Mouse (Mus musculus) thymus, postnatal 10 days (tissue): ENCODE measurements around the gene Nktr.

Experiments used
- DNase-seq, 2 experiments: peaks; one replicate each; pipeline ENCODE4 v3.0.0; 2021; ENCODE audit warnings: low spot score in 2 of 2

Gene Nktr

DNA sequence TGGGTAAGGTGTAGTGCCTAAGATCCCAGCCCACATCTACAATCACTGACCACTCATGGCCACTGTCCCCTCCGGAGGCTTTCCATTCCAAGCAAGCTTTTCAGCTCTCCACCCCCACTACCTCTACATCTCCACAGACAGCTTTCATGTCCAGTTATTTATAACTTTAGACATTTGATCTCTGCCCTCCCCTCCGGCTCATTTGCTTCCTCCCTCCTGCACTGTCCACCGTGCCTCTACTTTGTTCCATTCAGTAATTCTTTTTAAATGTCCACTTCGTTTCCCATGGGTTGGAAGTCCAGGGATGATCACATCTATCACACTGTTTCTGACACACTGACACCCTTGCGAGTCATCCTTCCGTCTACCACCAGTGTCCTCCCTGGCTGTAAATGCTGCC, 11.2 kb upstream of the Nktr start:
- no peak for DNase-seq

DNA sequence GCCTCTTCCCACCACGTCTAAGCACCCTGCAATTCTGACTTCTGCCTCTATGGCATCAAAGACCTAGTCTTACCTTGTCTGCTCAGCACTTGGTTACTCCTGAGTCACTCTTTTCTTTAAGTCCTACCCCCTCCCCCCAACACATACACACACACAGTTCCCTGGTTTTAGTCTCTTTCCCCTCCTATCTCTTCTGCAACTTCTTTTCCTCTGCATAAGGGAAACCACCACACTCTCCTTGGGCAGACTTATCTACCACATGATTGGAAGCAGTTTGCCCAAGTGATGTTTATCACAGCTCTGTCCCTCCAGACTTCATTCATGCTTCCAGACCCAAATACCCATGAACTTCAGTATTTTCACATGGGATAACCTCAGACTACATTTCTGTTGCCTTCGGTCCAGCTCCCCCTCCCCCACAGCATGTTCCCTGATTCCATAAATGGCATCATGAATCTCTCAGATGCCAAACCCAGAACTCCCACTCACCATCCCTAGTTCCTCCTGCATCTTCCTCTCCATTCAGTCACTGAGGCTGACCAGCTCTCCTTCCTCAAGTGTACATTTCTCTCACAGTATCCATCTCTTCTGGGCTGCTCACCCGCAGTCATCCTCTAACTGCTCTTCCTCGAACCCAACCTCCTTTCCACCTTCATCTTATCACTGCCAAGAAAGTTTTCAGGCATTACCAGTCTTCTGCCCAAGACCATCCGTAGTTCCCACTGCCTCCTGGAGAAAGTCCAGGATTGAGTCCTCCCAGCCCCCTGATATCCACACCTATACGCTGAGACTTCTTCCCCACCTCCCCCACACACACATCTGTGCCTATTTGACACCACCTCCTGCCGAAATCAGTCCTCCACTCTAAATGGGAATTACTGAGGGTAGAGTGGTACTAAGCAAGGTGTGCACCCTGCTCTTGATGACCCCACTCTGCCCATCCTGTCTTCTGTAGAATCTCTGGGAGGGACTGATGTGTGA, 10.2 kb upstream of the Nktr start:
- DNase-seq = no peak

GRCm38 (mm10) chr9:121709898-121710583, 8.9 kb upstream of the Nktr start, which contains the start of gene Ss18l2:
Gene Ss18l2 (plus strand): TSS chr9:121710329.
- peak; percentile 97 for DNase-seq

- DNase-seq = peak in 1 of 2 experiments; percentile 23
These were observed 8.4 kb upstream of the Nktr start for GRCm38 (mm10) chr9:121710584-121710975.

DNA sequence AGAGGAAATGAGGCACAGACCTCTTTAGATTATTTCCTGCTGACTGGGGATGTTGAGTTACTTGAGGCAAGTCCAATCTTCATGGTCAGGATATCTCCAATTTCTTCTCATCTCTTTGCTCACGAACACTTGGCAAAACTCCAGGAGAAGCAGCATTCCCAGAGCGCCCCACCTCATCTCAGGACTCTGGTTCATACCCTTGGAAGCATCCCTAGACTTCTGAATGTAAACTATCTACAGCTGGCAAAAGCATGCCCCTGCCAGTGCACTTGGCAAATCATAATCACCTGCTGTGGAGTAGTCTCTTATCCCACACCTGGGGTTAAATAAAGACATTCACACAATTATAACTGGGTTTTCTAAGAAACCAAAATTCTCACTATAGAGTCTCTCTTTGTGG, 1.9 kb upstream of the Nktr start:
- no peak for DNase-seq

DNA sequence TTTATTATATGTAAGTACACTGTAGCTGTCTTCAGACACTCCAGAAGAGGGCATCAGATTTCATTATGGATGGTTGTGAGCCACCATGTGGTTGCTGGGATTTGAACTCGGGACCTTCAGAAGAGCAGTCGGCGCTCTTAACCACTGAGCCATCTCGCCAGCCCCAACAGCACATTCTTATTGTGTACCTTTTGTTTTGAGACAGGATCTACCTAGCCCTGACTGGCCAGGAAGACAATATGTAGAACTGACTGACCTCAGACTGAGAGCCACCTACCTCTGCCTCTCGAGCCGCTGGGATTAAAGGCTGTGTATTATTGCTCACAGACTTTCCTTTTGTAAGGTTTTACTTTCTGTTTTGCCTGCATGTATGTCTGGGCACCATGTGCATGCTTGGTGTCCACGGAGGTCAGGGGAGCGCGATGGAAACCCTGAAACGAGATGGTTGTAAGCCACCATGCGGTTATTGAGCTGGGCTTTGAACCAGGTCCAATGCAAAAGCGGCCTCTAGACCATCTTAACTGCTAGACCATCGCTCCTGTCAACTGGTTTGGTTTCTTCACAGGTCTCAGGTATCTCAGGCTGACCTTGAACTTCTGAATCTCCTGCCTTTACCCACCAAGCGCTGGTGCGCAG, 781 bp upstream of the Nktr start:
- no peak for DNase-seq

- DNase-seq = peak; percentile 37 to 42
These were observed 670 bp downstream of the Nktr start for GRCm38 (mm10) chr9:121719347-121720331.

GRCm38 (mm10) chr9:121740490-121740889, 21.5 kb downstream of the Nktr start:
- no peak for DNase-seq

DNA sequence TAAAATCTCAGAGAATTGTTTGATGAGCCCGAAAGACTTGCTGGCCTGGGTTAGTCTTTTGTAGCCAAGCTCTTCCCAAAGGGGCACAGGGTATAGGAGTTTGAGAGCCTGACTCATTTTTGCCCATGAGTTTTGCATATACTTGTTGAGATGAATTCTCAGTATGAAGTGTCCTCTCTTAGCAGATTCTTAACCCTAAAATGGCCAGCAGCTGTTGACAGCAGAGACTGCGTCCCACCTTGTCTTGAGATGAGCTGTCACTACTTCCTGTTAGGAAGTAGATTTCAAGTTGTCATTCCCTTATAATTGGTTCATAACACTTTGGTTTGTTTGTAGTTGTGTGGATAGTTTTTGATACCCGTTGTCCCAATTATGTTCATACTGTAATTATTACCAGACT, 22.2 kb downstream of the Nktr start:
- no peak for DNase-seq

GRCm38 (mm10) chr9:121744051-121744450, 25.1 kb downstream of the Nktr start:
- DNase-seq = no peak

DNA sequence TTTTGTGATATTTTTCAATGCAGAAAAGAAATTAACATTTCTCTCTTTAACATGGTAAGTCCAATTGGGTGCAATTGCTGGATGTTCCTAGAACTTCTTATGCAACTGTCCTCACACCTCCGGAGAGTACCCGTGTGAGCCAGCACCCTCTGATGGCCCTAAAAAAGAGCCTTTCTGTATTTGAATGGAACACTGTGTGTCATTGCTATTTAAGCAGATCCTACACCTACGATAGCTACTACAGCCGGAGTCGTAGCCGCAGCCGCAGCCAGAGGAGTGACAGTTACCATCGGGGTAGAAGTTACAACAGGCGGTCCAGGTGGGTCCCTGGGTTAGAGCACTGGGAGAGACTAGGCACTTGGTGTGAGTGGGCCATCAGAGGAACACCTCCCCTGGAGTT, 33.8 kb downstream of the Nktr start:
- DNase-seq = no peak

- no peak for DNase-seq
These were observed 35.7 kb downstream of the Nktr start for GRCm38 (mm10) chr9:121754624-121755023.

DNA sequence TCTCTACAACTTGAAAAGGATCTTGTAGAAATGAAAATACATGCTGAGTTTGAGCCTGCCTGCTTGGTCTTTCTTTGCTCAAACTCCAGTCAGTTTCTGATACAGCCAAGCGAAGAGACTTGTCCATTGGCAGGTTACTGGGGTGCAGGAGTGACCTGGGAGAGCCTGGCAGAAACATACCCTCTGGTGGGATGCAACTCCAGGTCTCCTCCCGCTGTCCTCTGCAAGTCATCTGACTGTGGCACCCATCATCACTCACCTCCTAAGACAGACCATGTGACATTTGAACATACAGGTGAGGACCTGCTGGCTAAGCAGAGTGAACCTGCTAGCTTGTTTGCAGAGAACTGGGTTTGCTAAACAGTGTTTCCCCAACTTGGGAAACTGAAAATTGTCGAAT, 37.8 kb downstream of the Nktr start:
- no peak for DNase-seq

GRCm38 (mm10) chr9:121757432-121757831, 38.5 kb downstream of the Nktr start:
- DNase-seq = no peak

DNA sequence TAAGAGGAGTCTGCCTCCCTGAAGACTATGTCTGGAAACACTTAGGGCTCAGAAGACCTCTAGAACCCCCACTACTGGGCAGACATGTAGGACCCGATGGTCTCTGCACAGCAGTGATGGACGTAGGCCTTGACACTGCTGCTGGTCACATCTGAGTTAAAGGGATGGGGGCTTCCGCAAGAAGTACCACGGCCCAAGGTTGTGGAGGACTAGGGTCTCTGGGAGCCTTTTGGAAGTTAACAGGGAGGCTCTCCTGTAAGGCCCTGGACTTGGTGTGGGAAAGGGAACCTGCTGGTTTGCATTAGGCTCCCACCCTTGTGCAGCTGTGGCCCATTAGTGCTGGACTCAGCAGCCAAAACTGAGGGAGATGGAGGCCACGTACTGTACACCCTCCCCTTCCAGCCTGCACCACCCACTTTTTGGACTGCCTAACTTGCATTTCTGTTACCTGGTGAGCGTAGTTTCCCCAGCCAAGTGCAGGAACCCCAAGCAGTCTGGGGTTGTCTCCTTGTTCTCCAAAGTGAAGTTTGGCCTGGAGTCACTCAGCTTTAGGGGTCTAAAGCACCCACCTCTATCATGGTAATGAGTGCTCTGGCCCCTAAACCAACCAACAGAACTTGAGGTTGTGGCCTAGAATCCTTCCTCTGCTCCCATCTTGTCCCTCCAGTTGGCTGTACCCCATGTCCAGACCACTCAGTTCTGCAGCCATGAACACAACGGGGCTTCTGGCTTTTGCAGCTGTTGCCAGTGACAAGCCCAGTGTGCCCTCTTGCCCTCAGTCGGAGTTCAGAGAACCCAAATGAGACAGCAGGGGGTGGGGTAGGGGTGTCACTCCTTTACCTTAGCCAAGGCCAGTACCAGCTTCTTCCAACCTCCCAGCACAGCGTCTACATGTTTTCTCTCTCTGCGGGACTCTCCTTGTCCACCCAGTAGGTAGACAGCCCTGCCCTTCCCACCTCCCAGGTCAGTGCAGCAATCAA, 39.2 kb downstream of the Nktr start:
- DNase-seq = no peak

- no peak for DNase-seq
These were observed 40.4 kb downstream of the Nktr start, which contains the start of gene Zfp651 for GRCm38 (mm10) chr9:121759091-121760081. Gene Zfp651 (plus strand): TSS chr9:121759330.

GRCm38 (mm10) chr9:121760271-121761090, 41.5 kb downstream of the Nktr start:
- peak; percentile 42 to 49 for DNase-seq
